ENCODE assay signal across 7 mouse cellular contexts in the genomic region with DNA sequence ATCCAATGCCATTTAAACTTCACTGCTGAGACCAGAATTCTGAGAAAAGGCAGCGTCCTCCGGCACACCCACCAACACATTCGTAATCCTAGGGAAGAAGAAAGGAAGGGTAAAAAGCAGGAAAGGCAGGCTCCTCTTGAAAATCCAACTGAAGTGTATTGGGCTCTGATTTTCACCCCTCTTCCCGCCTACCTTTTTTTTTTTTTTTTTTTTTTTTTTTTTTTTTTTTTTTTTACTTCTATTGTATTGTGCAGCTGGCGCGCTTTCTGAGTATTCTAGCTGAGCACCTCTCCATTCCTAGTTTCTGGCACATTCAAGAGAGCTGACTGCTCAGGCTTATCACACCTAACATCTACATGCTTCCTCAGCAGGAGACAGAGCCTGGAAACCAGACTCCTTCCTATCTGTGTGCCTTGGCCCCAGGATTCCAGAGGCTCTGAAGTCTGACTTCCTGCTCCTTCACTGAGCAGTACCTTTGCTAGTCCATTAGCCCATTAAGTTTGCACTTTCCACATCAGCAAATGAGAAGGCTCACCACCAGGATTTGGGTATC. TPM values are rescaled to one million over a fixed set of nuclear protein-coding genes. Genes with fewer than 3 reads are reported as not detected.
DNase-seq lines count a peak whose midpoint lies in the region; ATAC-seq and TF ChIP-seq lines count a peak whose summit lies in the region.

No protein-coding gene starts in this region.

- no peaks in the 10 kb centered on the region for H3K9me3 ChIP-seq in embryonic facial prominence, embryonic 15.5 days (replicated peaks)
- H3K9me3 ChIP-seq in hindbrain, embryonic 12.5 days (replicated peaks): no peaks in the 10 kb centered on the region
- no peaks in the 10 kb centered on the region for H3K9me3 ChIP-seq in midbrain, embryonic 13.5 days

- H3K36me3 ChIP-seq in spleen, adult 2 months (ENCODE audit: control insufficient read depth, insufficient read depth, low read length): no peaks in the 10 kb centered on the region
- H3K36me3 ChIP-seq in embryonic facial prominence, embryonic 15.5 days: no peaks in the 10 kb centered on the region
- H3K36me3 ChIP-seq in hindbrain, embryonic 12.5 days: no peaks in the 10 kb centered on the region
- H3K36me3 ChIP-seq in midbrain, embryonic 13.5 days: no peaks in the 10 kb centered on the region

- H3K4me3 ChIP-seq in spleen, adult 2 months (ENCODE audit: extremely low read depth, insufficient read depth, insufficient read length): peak overlapping the region; percentile 83
- peak overlapping the region; percentile 65 for H3K4me3 ChIP-seq in embryonic facial prominence, embryonic 15.5 days (replicated peaks)
- H3K4me3 ChIP-seq in hindbrain, embryonic 12.5 days: peak overlapping the region; percentile 54
- peak overlapping the region; percentile 79 for H3K4me3 ChIP-seq in midbrain, embryonic 13.5 days (replicated peaks)

- H3K4me2 ChIP-seq in embryonic facial prominence, embryonic 15.5 days (replicated peaks): peak overlapping the region; percentile 88
- H3K4me2 ChIP-seq in hindbrain, embryonic 12.5 days (replicated peaks): peak overlapping the region; percentile 82
- peak overlapping the region; percentile 78 for H3K4me2 ChIP-seq in midbrain, embryonic 13.5 days (replicated peaks)

- peaks cover 7% of the 10 kb centered on the region; the same call in 1 of the 2 replicates for H3K4me1 ChIP-seq in spleen, adult 2 months (ENCODE audit: control insufficient read depth, insufficient read depth, insufficient read length)
- H3K4me1 ChIP-seq in embryonic facial prominence, embryonic 15.5 days: peaks cover 16% of the 10 kb centered on the region
- H3K4me1 ChIP-seq in hindbrain, embryonic 12.5 days: peaks cover 12% of the 10 kb centered on the region; the same call in 1 of the 2 replicates
- peaks cover 17% of the 10 kb centered on the region; the same call in 1 of the 2 replicates for H3K4me1 ChIP-seq in midbrain, embryonic 13.5 days (replicated peaks)

- DNase-seq in spleen, adult 2 months (ENCODE audit: low read depth in 1 of 2, low spot score in 2 of 2): no peak
- DNase-seq in spleen, postnatal 14 days (ENCODE audit: low spot score in 2 of 2): no peak
- DNase-seq in ovary, postnatal 10 days (ENCODE audit: low spot score): no peak
- no peak for DNase-seq in layer of hippocampus, adult 9-11 months

- ATAC-seq in embryonic facial prominence, embryonic 15.5 days (ENCODE audit: insufficient number of reproducible peaks, low FRiP score, low TSS enrichment, low read depth): no peak
- no peak for ATAC-seq in hindbrain, embryonic 12.5 days (ENCODE audit: low FRiP score)
- no peak for ATAC-seq in midbrain, embryonic 13.5 days

- H3K27me3 ChIP-seq in spleen, adult 2 months (ENCODE audit: control insufficient read depth, insufficient read depth, low read length): no peaks in the 10 kb centered on the region
- peaks cover 6% of the 10 kb centered on the region for H3K27me3 ChIP-seq in embryonic facial prominence, embryonic 15.5 days
- no peaks in the 10 kb centered on the region for H3K27me3 ChIP-seq in hindbrain, embryonic 12.5 days
- H3K27me3 ChIP-seq in midbrain, embryonic 13.5 days: no peaks in the 10 kb centered on the region

- H3K9ac ChIP-seq in embryonic facial prominence, embryonic 15.5 days: 0 out of 2 replicates have a peak overlapping the region, but pooled peaks have one; percentile 28
- peak overlapping the region; percentile 73 for H3K9ac ChIP-seq in hindbrain, embryonic 12.5 days
- H3K9ac ChIP-seq in midbrain, embryonic 13.5 days (replicated peaks): peak overlapping the region; percentile 85

- peak overlapping the region; percentile 68 for H3K27ac ChIP-seq in spleen, adult 2 months (ENCODE audit: insufficient read depth, low read length)
- no peak overlapping the region for H3K27ac ChIP-seq in embryonic facial prominence, embryonic 15.5 days (replicated peaks)
- peak overlapping the region; percentile 83; the same call in 1 of the 2 replicates for H3K27ac ChIP-seq in hindbrain, embryonic 12.5 days
- peak overlapping the region; percentile 87 for H3K27ac ChIP-seq in midbrain, embryonic 13.5 days

- TF ChIP-seq POLR2A in spleen, adult 2 months (IDR thresholded peaks at IDR 0.05; ENCODE audit: low read depth, low read length): no peak

- TF ChIP-seq CTCF in spleen, adult 2 months (IDR thresholded peaks at IDR 0.05; ENCODE audit: extremely low read depth, insufficient read depth, insufficient read length, insufficient replicate concordance): no peak

- 5% methylated on average over 6 of the region's 6 CpGs for WGBS in spleen, adult 2 months
- WGBS in embryonic facial prominence, embryonic 15.5 days: 10% methylated on average over 6 of the region's 6 CpGs
- WGBS in hindbrain, embryonic 12.5 days: 7% methylated on average over 6 of the region's 6 CpGs
- 1% methylated on average over 6 of the region's 6 CpGs for WGBS in midbrain, embryonic 13.5 days

RNA-seq across cellular contexts. Expression of a gene that starts 1.0 kb away (rescaled TPM):
- polyA plus RNA-seq in spleen, adult 2 months (2012; rRNA removed): 3.1 and 4.5 TPM in 2 replicates
- 3.8 and 4.2 TPM in 2 replicates for polyA plus RNA-seq in embryonic facial prominence, embryonic 15.5 days (2015; fragmentation: Nextera tagmentation; extraction: Ambion mirVana)
- 25.9 and 26.1 TPM in 2 replicates for polyA plus RNA-seq in hindbrain, embryonic 12.5 days (2016; fragmentation: Nextera tagmentation; extraction: Ambion mirVana)
- 34.0 and 35.2 TPM in 2 replicates for polyA plus RNA-seq in midbrain, embryonic 13.5 days (2015; fragmentation: Nextera tagmentation; extraction: Ambion mirVana)

Comparison
In these comparisons a context has a peak if more than half of its experiments do, and no peak if none do; other contexts are left out.
1. H3K9ac ChIP-seq: peak in every context shown above with its lines; median percentile 85 in midbrain, embryonic 13.5 days; 73 in hindbrain, embryonic 12.5 days; 28 in embryonic facial prominence, embryonic 15.5 days.